Mouse (Mus musculus): ENCODE data around the gene Dnah12.
"Not testable (repeated sequence)": the region's sequence is repeated elsewhere in the genome, so short reads cannot be mapped to it uniquely, and the experiment has no call there.

Gene Dnah12

GRCm38 (mm10) chr14:26692974-26693373, at the start of gene Dnah12:
TSS of gene Dnah12 (plus strand) at chr14:26693274.
- in situ Hi-C loops (cut with MboI, MseI) = no loop called here

GRCm38 (mm10) chr14:26645989-26646650, 47.0 kb upstream of the Dnah12 start:
- in situ Hi-C loops (cut with MboI, MseI) = no loop called here

- in situ Hi-C loops (cut with MboI, MseI) = no loop called here
These were observed 45.3 kb upstream of the Dnah12 start for GRCm38 (mm10) chr14:26647811-26648210.

GRCm38 (mm10) chr14:26651901-26652300, 41.2 kb upstream of the Dnah12 start:
- in situ Hi-C loops (cut with MboI, MseI) = loop anchor here (10.0 kb wide), 1 partner anchor 1377 kb away; no protein-coding TSS in a partner anchor

GRCm38 (mm10) chr14:26658178-26658577, 34.9 kb upstream of the Dnah12 start:
- in situ Hi-C loops (cut with MboI, MseI) = loop anchor here (10.0 kb wide), 1 partner anchor 1383 kb away; no protein-coding TSS in a partner anchor

- in situ Hi-C loops (cut with MboI, MseI) = no loop called here
These were observed 32.8 kb upstream of the Dnah12 start for GRCm38 (mm10) chr14:26660233-26660632.

- in situ Hi-C loops (cut with MboI, MseI) = no loop called here
These were observed 31.1 kb upstream of the Dnah12 start for GRCm38 (mm10) chr14:26662016-26662415.

GRCm38 (mm10) chr14:26662488-26662887, 30.6 kb upstream of the Dnah12 start:
- in situ Hi-C loops (cut with MboI, MseI) = no loop called here

- in situ Hi-C loops (cut with MboI, MseI) = no loop called here
These were observed 29.2 kb upstream of the Dnah12 start for GRCm38 (mm10) chr14:26663851-26664250.

GRCm38 (mm10) chr14:26667991-26668370, 25.1 kb upstream of the Dnah12 start:
- in situ Hi-C loops (cut with MboI, MseI) = no loop called here

- in situ Hi-C loops (cut with MboI, MseI) = no loop called here
These were observed 24.4 kb upstream of the Dnah12 start for GRCm38 (mm10) chr14:26668371-26669291.

- in situ Hi-C loops (cut with MboI, MseI) = no loop called here
These were observed 23.6 kb upstream of the Dnah12 start, which contains the start of gene Pde12 for GRCm38 (mm10) chr14:26669292-26670073. TSS of gene Pde12 (minus strand) at chr14:26669883.

GRCm38 (mm10) chr14:26670964-26671363, 22.1 kb upstream of the Dnah12 start:
- in situ Hi-C loops (cut with MboI, MseI) = no loop called here

GRCm38 (mm10) chr14:26671870-26672615, 21.0 kb upstream of the Dnah12 start:
- in situ Hi-C loops (cut with MboI, MseI) = not testable (repeated sequence)

GRCm38 (mm10) chr14:26674476-26675169, 18.5 kb upstream of the Dnah12 start:
- in situ Hi-C loops (cut with MboI, MseI) = loop anchor here (5.0 kb wide), 1 partner anchor 53 kb away; no protein-coding TSS in a partner anchor

- in situ Hi-C loops (cut with MboI, MseI) = loop anchor here (5.0 kb wide), 1 partner anchor 52 kb away; no protein-coding TSS in a partner anchor
These were observed 17.7 kb upstream of the Dnah12 start for GRCm38 (mm10) chr14:26675371-26675770.

- in situ Hi-C loops (cut with MboI, MseI) = loop anchor here (5.0 kb wide), 1 partner anchor 52 kb away; no protein-coding TSS in a partner anchor
These were observed 17.3 kb upstream of the Dnah12 start for GRCm38 (mm10) chr14:26675791-26676190.

- in situ Hi-C loops (cut with MboI, MseI) = no loop called here
These were observed 2.3 kb upstream of the Dnah12 start for GRCm38 (mm10) chr14:26690727-26691126.

- in situ Hi-C loops (cut with MboI, MseI) = no loop called here
These were observed 1.7 kb upstream of the Dnah12 start for GRCm38 (mm10) chr14:26691363-26691762.

GRCm38 (mm10) chr14:26697912-26698311, 4.8 kb downstream of the Dnah12 start:
- in situ Hi-C loops (cut with MboI, MseI) = no loop called here

All from regulatory T cell (primary cell).